Mouse (Mus musculus) myocyte (in vitro differentiated cells): ENCODE data around the gene Zswim4.
A peak's percentile ranks its signal among the peaks of the same experiment; 100 is the strongest.

Experiments
- CEBPB ChIP-seq: IDR thresholded peaks from 2 replicates; pipeline ENCODE4 v1.6.1; 2011; ENCODE audit warnings: mild to moderate bottlenecking, moderate library complexity; ENCODE audit not compliant: poor library complexity, insufficient read depth, severe bottlenecking
- MAX ChIP-seq: IDR thresholded peaks from one replicate; pipeline ENCODE4 v1.6.1; 2011; ENCODE audit warnings: low read depth, mild to moderate bottlenecking, control low read depth
- MYOD1 ChIP-seq, 3 experiments: IDR thresholded peaks; one replicate each; pipeline ENCODE4 v1.6.1; 2011; ENCODE audit warnings: control low read depth in 2 of 3, low read depth in 2 of 3, mild to moderate bottlenecking in 2 of 3, moderate library complexity in 1 of 3; ENCODE audit not compliant: insufficient read length in 2 of 3, control insufficient read depth in 1 of 3
- MYOG ChIP-seq, 3 experiments: IDR thresholded peaks; one replicate each; pipeline ENCODE4 v1.6.1; 2011; ENCODE audit warnings: control low read depth in 2 of 3, low read depth in 2 of 3, mild to moderate bottlenecking in 2 of 3; ENCODE audit not compliant: insufficient read length in 2 of 3, control insufficient read depth in 1 of 3, insufficient read depth in 1 of 3
- POLR2A ChIP-seq: IDR thresholded peaks from one replicate; pipeline ENCODE4 v1.6.1; 2011; ENCODE audit warnings: low read depth, mild to moderate bottlenecking, control low read depth, moderate library complexity; ENCODE audit not compliant: insufficient read length
- POLR2AphosphoS2 ChIP-seq: IDR thresholded peaks from one replicate; pipeline ENCODE4 v1.6.1; 2011; ENCODE audit warnings: low read depth, control low read depth; ENCODE audit not compliant: insufficient read length
- SRF ChIP-seq: IDR thresholded peaks from one replicate; pipeline ENCODE4 v1.6.1; 2011; ENCODE audit warnings: low read depth; ENCODE audit not compliant: control insufficient read depth, insufficient read length
- TCF3 ChIP-seq: IDR thresholded peaks from one replicate; pipeline ENCODE4 v1.6.1; 2011; ENCODE audit warnings: low read depth, control low read depth; ENCODE audit not compliant: insufficient read length
- USF1 ChIP-seq: IDR thresholded peaks from one replicate; pipeline ENCODE4 v1.6.1; 2011; ENCODE audit warnings: low read depth, mild to moderate bottlenecking, control low read depth, moderate library complexity

- TF ChIP-seq POLR2A (no peak), MAX (no peak), SRF (no peak), CEBPB (no peak), MYOD1 (IDR thresholded peaks at IDR 0.05; ENCODE audit: control insufficient read depth in 1 of 3, insufficient read length in 2 of 3, low read depth in 2 of 3) (no peak), POLR2AphosphoS2 (peak; percentile 42), MYOG (IDR thresholded peaks at IDR 0.05; ENCODE audit: control insufficient read depth in 1 of 3, insufficient read depth in 1 of 3, insufficient read length in 2 of 3, low read depth in 2 of 3) (no peak), USF1 (no peak), TCF3 (no peak)
Observed at GRCm38 (mm10) chr8:84205073-84205472, 31.8 kb downstream of the Zswim4 start.
